Mouse (Mus musculus): ENCODE results near the gene Ruvbl1.

- TF ChIP-seq GATA1 (IDR thresholded peaks at IDR 0.05; ENCODE audit: low read length) (no peak), TAL1 (IDR thresholded peaks at IDR 0.05; ENCODE audit: low read length) (no peak)
Observed at GRCm38 (mm10) chr6:88545397-88545790, 80.2 kb downstream of the Ruvbl1 start.

Measured in erythroblast, embryonic 14.5 days (primary cell).